Mouse (Mus musculus) frontal cortex, postnatal 36 days (tissue): ENCODE data around the gene Ccdc93.

Experiments
- DNase-seq, 2 experiments: peaks; one replicate each; pipeline ENCODE4 v3.0.0; 2022; ENCODE audit warnings: low spot score in 2 of 2

The Ccdc93 gene

GRCm38 (mm10) chr1:121511966-121512365 lies 81.1 kb downstream of the Ccdc93 start:
- no peak for DNase-seq

- no peak for DNase-seq
Observed at GRCm38 (mm10) chr1:121518609-121519008, 87.8 kb downstream of the Ccdc93 start.

GRCm38 (mm10) chr1:121527061-121527460 lies 96.2 kb downstream of the Ccdc93 start:
- DNase-seq = peak; percentile 12 to 27

- DNase-seq = peak; percentile 10 to 19
Observed at GRCm38 (mm10) chr1:121527600-121528398, 97.0 kb downstream of the Ccdc93 start.

GRCm38 (mm10) chr1:121528399-121528720 lies 97.5 kb downstream of the Ccdc93 start, which contains the start of gene Htr5b:
Gene Htr5b (minus strand): TSS chr1:121528465.
- peak; percentile 17 to 38 for DNase-seq

- DNase-seq = no peak
Observed at GRCm38 (mm10) chr1:121529286-121529685, 98.4 kb downstream of the Ccdc93 start.

GRCm38 (mm10) chr1:121531439-121531838 lies 100.6 kb downstream of the Ccdc93 start:
- no peak for DNase-seq

GRCm38 (mm10) chr1:121540361-121540760 lies 109.5 kb downstream of the Ccdc93 start:
- DNase-seq = no peak

GRCm38 (mm10) chr1:121546844-121547243 lies 116.0 kb downstream of the Ccdc93 start:
- peak; percentile 22 to 46 for DNase-seq

- no peak for DNase-seq
Observed at GRCm38 (mm10) chr1:121548667-121549066, 117.8 kb downstream of the Ccdc93 start.

- no peak for DNase-seq
Observed at GRCm38 (mm10) chr1:121549456-121549855, 118.6 kb downstream of the Ccdc93 start.

GRCm38 (mm10) chr1:121550801-121551456 lies 120.1 kb downstream of the Ccdc93 start:
- DNase-seq = no peak

- DNase-seq = peak; percentile 29 to 45
Observed at GRCm38 (mm10) chr1:121551457-121551835, 120.6 kb downstream of the Ccdc93 start.
